Mouse (Mus musculus): Measurements from ENCODE around the gene Dusp7. TPM values are rescaled to one million over a fixed set of nuclear protein-coding genes. Genes with fewer than 3 reads are reported as not detected.

The Dusp7 gene
- total and polyA plus RNA-seq, 3 experiments = 6.2 to 11.4 (median 8.0) TPM

DNA sequence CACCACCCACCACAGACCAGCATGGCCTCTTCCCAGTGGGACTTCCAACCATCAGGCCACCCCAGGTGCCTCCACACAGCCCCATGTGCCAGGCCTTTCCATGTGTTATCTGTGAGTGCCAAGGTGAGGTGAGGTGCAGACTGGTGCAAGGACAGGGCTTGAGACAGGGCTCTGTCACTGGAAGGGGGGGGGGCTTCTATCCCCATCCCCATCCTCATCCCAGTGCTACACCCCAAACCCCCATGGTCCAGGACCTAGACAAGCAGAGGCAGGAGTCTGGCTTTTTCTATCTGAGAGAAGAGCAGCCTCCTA is 12.5 kb upstream of the Dusp7 start:
- Histone ChIP-seq H3K4me3 (replicated peaks in 1 of 3; ENCODE audit: low read depth in 2 of 3, low read length in 2 of 3, poor library complexity in 1 of 3) (no peak overlapping the region), H3K9me3 (replicated peaks; ENCODE audit: low read length) (no peaks in the 10 kb centered on the region), H3K9ac (ENCODE audit: insufficient read depth, low read depth) (no peak overlapping the region), H3K79me2 (replicated peaks; ENCODE audit: control insufficient read depth, extremely low read depth, insufficient read depth, poor library complexity, severe bottlenecking) (no peaks in the 10 kb centered on the region), H3K4me2 (ENCODE audit: insufficient read depth, low read depth, poor library complexity, severe bottlenecking) (no peak overlapping the region), H3K4me1 (ENCODE audit: control insufficient read depth in 1 of 2, insufficient read depth in 2 of 2) (peaks cover 0 to 4% of the 10 kb centered on the region in 2 experiments; a peak in 1 of 4 replicates), H3K27ac (ENCODE audit: insufficient read depth, low read depth) (no peak overlapping the region), H3K36me3 (replicated peaks in 1 of 2; ENCODE audit: control insufficient read depth in 1 of 2, insufficient read depth in 1 of 2, low read length in 1 of 2) (peaks cover 0 to 12% of the 10 kb centered on the region in 2 experiments), H3K27me3 (replicated peaks) (no peaks in the 10 kb centered on the region)
- dilution Hi-C loops (cut with MboI; ENCODE audit: extremely low pct_ligation_motif_present, extremely low pct_unique_long_range_greater_than_20kb, low sequenced_read_pairs) (no loop called here), in situ Hi-C loops (cut with MboI; ENCODE audit: low pct_ligation_motif_present, low pct_unique_long_range_greater_than_20kb, low sequenced_read_pairs) (no loop called here)
- TF ChIP-seq E2F4 (IDR thresholded peaks at IDR 0.05; ENCODE audit: insufficient replicate concordance, low read depth, low read length) (no peak), TCF12 (IDR thresholded peaks at IDR 0.05; ENCODE audit: low read depth, low read length) (no peak), MXI1 (IDR thresholded peaks at IDR 0.05; ENCODE audit: low read depth, low read length) (no peak), IRF4 (IDR thresholded peaks at IDR 0.05; ENCODE audit: low read depth, low read length) (no peak), JUN (IDR thresholded peaks at IDR 0.05; ENCODE audit: insufficient read depth, low read depth, low read length) (no peak), POLR2AphosphoS2 (IDR thresholded peaks at IDR 0.05; ENCODE audit: low read depth, low read length) (no peak), CHD1 (IDR thresholded peaks at IDR 0.05; ENCODE audit: low read depth, low read length) (no peak), KAT2A (IDR thresholded peaks at IDR 0.05; ENCODE audit: insufficient replicate concordance, low read length) (no peak), CHD2 (IDR thresholded peaks at IDR 0.05; ENCODE audit: low read length) (no peak), MAFK (IDR thresholded peaks at IDR 0.05; ENCODE audit: insufficient replicate concordance, low read length) (no peak), ZMIZ1 (IDR thresholded peaks at IDR 0.05; ENCODE audit: low read depth, low read length) (no peak), USF1 (IDR thresholded peaks at IDR 0.05; ENCODE audit: low read depth, low read length) (no peak), ZC3H11A (IDR thresholded peaks at IDR 0.05; ENCODE audit: low read depth, low read length) (no peak), ELF1 (IDR thresholded peaks at IDR 0.05; ENCODE audit: low read depth, low read length) (no peak), TBP (conservative IDR thresholded peaks at IDR 0.05; ENCODE audit: low read depth, low read length) (no peak), SIN3A (IDR thresholded peaks at IDR 0.05; ENCODE audit: low read length) (no peak), ZNF384 (IDR thresholded peaks at IDR 0.05; ENCODE audit: low read depth, low read length) (no peak)
- no peak for DNase-seq (ENCODE audit: extremely low read depth)

DNA sequence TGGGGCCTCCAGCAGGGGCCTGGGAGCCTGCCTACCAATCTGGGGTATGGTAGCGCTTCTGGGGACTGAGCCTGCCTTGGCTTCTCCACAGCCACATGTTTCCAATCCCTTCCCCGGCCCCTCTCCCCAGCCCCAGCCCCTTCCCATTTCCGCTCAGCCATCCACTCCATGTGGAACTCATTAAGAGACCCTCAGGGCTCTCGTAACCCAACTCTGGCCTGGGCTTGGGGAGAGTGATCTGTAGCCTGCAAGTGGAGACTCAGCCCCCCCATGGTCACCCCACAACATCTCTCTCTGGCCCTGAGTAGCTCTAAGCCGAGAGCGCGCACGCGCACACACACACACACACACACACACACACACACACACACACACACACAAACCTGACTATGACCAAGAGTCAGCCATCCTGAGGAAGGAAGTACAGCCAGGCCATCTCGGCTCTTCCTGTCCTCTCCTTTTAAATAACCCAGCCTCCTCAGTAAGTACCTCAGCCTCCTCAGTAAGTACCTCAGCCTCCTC is 12.0 kb upstream of the Dusp7 start:
- Histone ChIP-seq H3K4me1 (ENCODE audit: control insufficient read depth in 1 of 2, insufficient read depth in 2 of 2) (no peaks in the 10 kb centered on the region; a peak in 1 of 4 replicates), H3K27ac (ENCODE audit: insufficient read depth, low read depth) (no peak overlapping the region), H3K79me2 (replicated peaks; ENCODE audit: control insufficient read depth, extremely low read depth, insufficient read depth, poor library complexity, severe bottlenecking) (no peaks in the 10 kb centered on the region), H3K36me3 (replicated peaks in 1 of 2; ENCODE audit: control insufficient read depth in 1 of 2, insufficient read depth in 1 of 2, low read length in 1 of 2) (peaks cover 0 to 8% of the 10 kb centered on the region in 2 experiments), H3K9ac (ENCODE audit: insufficient read depth, low read depth) (no peak overlapping the region), H3K27me3 (replicated peaks) (no peaks in the 10 kb centered on the region), H3K4me3 (replicated peaks in 1 of 3; ENCODE audit: low read depth in 2 of 3, low read length in 2 of 3, poor library complexity in 1 of 3) (no peak overlapping the region), H3K9me3 (replicated peaks; ENCODE audit: low read length) (no peaks in the 10 kb centered on the region), H3K4me2 (ENCODE audit: insufficient read depth, low read depth, poor library complexity, severe bottlenecking) (no peak overlapping the region)
- no peak for DNase-seq (ENCODE audit: extremely low read depth)
- TF ChIP-seq MAX (IDR thresholded peaks at IDR 0.05; ENCODE audit: low read length) = no peak
- no peak for TF ChIP-seq HCFC1 (IDR thresholded peaks at IDR 0.05; ENCODE audit: low read depth, low read length)
- no peak for TF ChIP-seq NELFE (IDR thresholded peaks at IDR 0.05; ENCODE audit: low read depth, low read length)
- TF ChIP-seq ZC3H11A (IDR thresholded peaks at IDR 0.05; ENCODE audit: low read depth, low read length) = no peak
- no peak for TF ChIP-seq PAX5 (IDR thresholded peaks at IDR 0.05; ENCODE audit: low read length)
- TF ChIP-seq MEF2A (IDR thresholded peaks at IDR 0.05; ENCODE audit: borderline replicate concordance, low read depth, low read length) = no peak
- no peak for TF ChIP-seq CTCF (conservative IDR thresholded peaks at IDR 0.05 in 1 of 2, IDR thresholded peaks at IDR 0.05 in 1 of 2; ENCODE audit: low read depth in 2 of 2, low read length in 2 of 2)
- TF ChIP-seq CHD1 (IDR thresholded peaks at IDR 0.05; ENCODE audit: low read depth, low read length) = no peak
- TF ChIP-seq KAT2A (IDR thresholded peaks at IDR 0.05; ENCODE audit: insufficient replicate concordance, low read length) = no peak
- no peak for TF ChIP-seq GABPA (IDR thresholded peaks at IDR 0.05; ENCODE audit: insufficient replicate concordance, low read depth, low read length)
- no peak for TF ChIP-seq UBTF (IDR thresholded peaks at IDR 0.05; ENCODE audit: low read depth, low read length)
- no peak for TF ChIP-seq RAD21 (IDR thresholded peaks at IDR 0.05; ENCODE audit: low read depth, low read length)
- TF ChIP-seq MAFK (IDR thresholded peaks at IDR 0.05; ENCODE audit: insufficient replicate concordance, low read length) = no peak
- TF ChIP-seq MXI1 (IDR thresholded peaks at IDR 0.05; ENCODE audit: low read depth, low read length) = no peak
- no peak for TF ChIP-seq CHD2 (IDR thresholded peaks at IDR 0.05; ENCODE audit: low read length)
- in situ Hi-C loops (cut with MboI; ENCODE audit: low pct_ligation_motif_present, low pct_unique_long_range_greater_than_20kb, low sequenced_read_pairs) (no loop called here), dilution Hi-C loops (cut with MboI; ENCODE audit: extremely low pct_ligation_motif_present, extremely low pct_unique_long_range_greater_than_20kb, low sequenced_read_pairs) (no loop called here)

Measured in CH12.LX (cell line).